Mouse (Mus musculus) hindbrain, postnatal 0 days (tissue): ENCODE measurements around the gene Ero1lb. TPM values are rescaled to one million over a fixed set of nuclear protein-coding genes. Genes with fewer than 3 reads are reported as not detected.

Experiments
- ATAC-seq: fragments of 200-750 bp; cut with Nextera tagmentation; 2 replicates; pipeline ENCODE4 v1.8.0; 2017; ENCODE audit warnings: mild to moderate bottlenecking, moderate TSS enrichment, moderate library complexity
- DNase-seq: peaks from one replicate; pipeline ENCODE4 v3.0.0-alpha.2; 2015; ENCODE audit warnings: low spot score
- H3K27ac ChIP-seq: fragments of 300-500 bp; sonication (generic); 2 replicates; pipeline ENCODE4 v1.5.1; 2014; ENCODE audit warnings: mild to moderate bottlenecking
- H3K27me3 ChIP-seq: fragments of 300-500 bp; sonication (generic); 2 replicates; pipeline ENCODE4 v1.6.1; 2014; ENCODE audit warnings: low read length, mixed read lengths; ENCODE audit not compliant: insufficient read depth
- H3K36me3 ChIP-seq: fragments of 300-500 bp; sonication (generic); 2 replicates; pipeline ENCODE4 v1.6.1; 2014; ENCODE audit warnings: low read length, mixed read lengths; ENCODE audit not compliant: insufficient read depth
- H3K4me1 ChIP-seq: fragments of 300-500 bp; sonication (generic); 2 replicates; pipeline ENCODE4 v1.6.1; 2014; ENCODE audit warnings: antibody characterized with exemption, low read length, mixed read lengths; ENCODE audit not compliant: insufficient read depth
- H3K4me2 ChIP-seq: fragments of 300-500 bp; sonication (generic); 2 replicates; pipeline ENCODE4 v1.6.1; 2014; ENCODE audit warnings: low read depth, mild to moderate bottlenecking, low read length, moderate library complexity, mixed read lengths
- H3K4me3 ChIP-seq: fragments of 300-500 bp; sonication (generic); 2 replicates; pipeline ENCODE4 v1.5.1; 2014; ENCODE audit warnings: low read length
- H3K9ac ChIP-seq: fragments of 300-500 bp; sonication (generic); replicated peaks from 2 replicates; pipeline ENCODE4 v1.6.1; 2014; ENCODE audit warnings: mild to moderate bottlenecking, low read length, moderate library complexity, mixed read lengths
- H3K9me3 ChIP-seq: fragments of 300-500 bp; sonication (generic); 2 replicates; pipeline ENCODE4 v1.6.1; 2016; ENCODE audit warnings: low read length, mixed read lengths
- CTCF ChIP-seq: IDR thresholded peaks from 2 replicates; pipeline ENCODE4 v1.5.1; 2016; ENCODE audit warnings: antibody characterized with exemption, control low read depth, low read depth
- WGBS: fragments of 180-500 bp; shearing (Covaris S2); extraction: QIAGEN DNeasy Blood & Tissue Kit; methylation state at CpG from one replicate; pipeline ENCODE4 v1.1.7; 2014; 5-methylcytosine and 5-hydroxymethylcytosine counted together
- polyA plus RNA-seq: library from polyadenylated mRNA; unstranded; fragments of >200 nt; fragmentation: Nextera tagmentation; extraction: Ambion mirVana; gene quantifications from 2 replicates; pipeline ENCODE4 v1.2.1, GENCODE M21; 2015
- total RNA-seq: library from RNA; depleted of rRNA; stranded (reverse); fragments of >200 nt; gene quantifications from 2 replicates; pipeline ENCODE4 v1.2.3, GENCODE M21; 2014; rRNA removed

The Ero1lb gene
- total RNA-seq (12.2 and 16.7 TPM in 2 replicates), polyA plus RNA-seq (10.7 and 11.4 TPM in 2 replicates)

DNA sequence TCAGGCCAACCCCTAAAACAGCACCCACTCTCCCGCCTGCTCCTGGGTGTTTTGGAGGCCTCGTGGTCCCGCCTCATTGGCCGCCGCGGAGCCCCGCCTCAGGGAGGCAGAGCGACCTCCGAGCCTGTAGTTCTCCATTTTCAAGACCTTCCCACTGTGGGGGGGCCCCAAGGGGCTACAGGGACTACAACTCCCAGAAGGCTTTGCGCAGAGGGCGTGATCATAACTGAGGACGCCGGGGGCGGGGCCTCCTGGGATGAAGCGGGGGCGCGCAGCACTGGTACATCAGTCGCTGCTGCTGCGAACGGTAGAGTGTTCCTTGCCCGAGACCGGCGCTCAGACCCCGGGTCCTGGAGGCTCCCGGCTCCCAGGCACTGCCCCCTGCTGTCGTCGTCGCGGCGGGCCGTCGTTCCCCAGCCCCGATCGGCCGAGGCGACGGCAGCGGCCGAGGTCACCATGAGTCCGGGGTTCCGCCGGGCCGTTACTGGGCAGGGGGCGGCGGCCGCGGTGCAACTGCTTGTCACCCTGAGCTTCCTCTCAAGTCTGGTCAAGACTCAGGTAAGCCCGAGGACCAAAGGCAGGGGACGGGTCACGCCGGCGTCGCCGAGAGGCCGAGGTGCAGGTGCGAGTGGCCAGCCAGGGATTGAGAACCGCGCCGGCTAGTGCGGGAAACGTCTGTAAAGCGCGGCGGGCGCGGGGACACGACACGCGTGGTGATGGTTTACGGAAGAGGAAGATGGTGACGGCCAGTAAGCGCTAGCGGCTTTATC lies at the start of gene Ero1lb:
Gene Ero1lb, plus strand, starts transcription at position 254 of the 770 bp plus-strand sequence.
- peak within 1 kb of the TSS; percentile 54 for H3K9ac ChIP-seq
- H3K4me3 ChIP-seq = peak within 1 kb of the TSS; percentile 68
- H3K36me3 ChIP-seq = no peaks in the 10 kb centered on the region
- under 1% methylated on average over 73 of the region's 73 CpGs for WGBS
- ATAC-seq (peak; percentile 98), DNase-seq (peak; percentile 99)
- H3K4me1 ChIP-seq = 0 out of 2 replicates have a peak, but pooled peaks cover 3% of the 10 kb centered on the region
- H3K27ac ChIP-seq = peak within 1 kb of the TSS; percentile 59; the same call in 1 of the 2 replicates
- no peaks in the 10 kb centered on the region for H3K27me3 ChIP-seq
- H3K9me3 ChIP-seq = no peaks in the 10 kb centered on the region
- peak within 1 kb of the TSS; percentile 77 for H3K4me2 ChIP-seq
- TF ChIP-seq CTCF = no peak; the same call in none of the 2 replicates

DNA sequence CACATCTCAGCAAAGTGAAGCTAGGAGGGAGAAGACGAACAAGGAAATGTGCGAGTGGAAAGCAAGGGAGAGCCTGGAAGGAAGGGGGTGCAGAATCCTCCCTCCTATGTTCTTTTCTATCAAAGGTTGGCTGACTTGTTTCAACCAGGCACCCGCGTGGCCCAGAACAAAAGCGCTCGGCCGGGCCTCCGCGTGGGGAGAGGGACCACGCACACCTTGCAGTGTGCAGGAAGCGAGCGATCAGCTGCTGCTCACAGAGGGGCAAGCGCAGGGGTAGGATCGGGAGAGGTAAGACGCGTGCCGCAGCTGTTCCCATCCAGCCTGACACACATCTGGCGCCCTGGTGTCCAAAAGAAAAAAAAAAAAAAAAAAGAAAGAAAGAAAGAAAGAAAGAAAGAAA lies 46.3 kb upstream of the Ero1lb start:
- 4% methylated on average over 18 of the region's 18 CpGs for WGBS
- ATAC-seq (peak; percentile 67), DNase-seq (no peak)
- no peak overlapping the region for H3K9ac ChIP-seq
- no peak overlapping the region for H3K27ac ChIP-seq
- H3K36me3 ChIP-seq = no peaks in the 10 kb centered on the region
- H3K4me1 ChIP-seq = no peaks in the 10 kb centered on the region
- H3K9me3 ChIP-seq = no peaks in the 10 kb centered on the region
- no peak for TF ChIP-seq CTCF
- peak overlapping the region; percentile 58 for H3K4me3 ChIP-seq
- no peaks in the 10 kb centered on the region for H3K27me3 ChIP-seq
- peak overlapping the region; percentile 99 for H3K4me2 ChIP-seq

DNA sequence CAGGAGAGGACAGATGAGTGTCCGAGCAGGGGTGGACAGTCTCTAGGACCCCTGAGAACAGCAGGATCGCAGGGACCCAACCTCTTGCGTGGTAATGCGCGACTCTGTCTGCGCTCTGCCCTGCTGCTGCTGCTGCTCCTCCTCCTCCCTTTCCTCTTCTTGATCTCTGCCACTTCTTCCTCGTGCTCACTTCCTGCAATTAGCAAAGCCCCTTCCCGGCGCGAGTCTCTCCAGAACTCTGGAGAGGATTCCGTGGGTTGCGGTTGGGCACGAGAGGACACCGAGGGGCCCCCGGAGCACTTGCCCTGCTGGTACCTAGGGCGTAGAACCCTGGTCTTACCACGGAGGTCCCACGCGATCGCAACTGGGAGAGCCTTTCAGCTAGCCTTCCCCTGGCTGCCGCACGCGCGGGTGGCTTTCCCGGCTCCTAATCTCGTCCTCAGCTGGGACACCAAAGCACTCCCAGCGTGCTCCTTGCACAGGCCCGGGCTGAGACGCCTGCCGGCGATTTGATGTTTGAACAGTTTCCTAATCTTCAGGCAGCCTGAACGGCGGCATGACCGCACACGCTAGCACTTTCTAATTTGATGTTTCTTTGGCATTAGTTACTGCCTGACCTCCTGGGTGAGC lies 45.6 kb upstream of the Ero1lb start, which contains the start of gene Edaradd:
Gene Edaradd, minus strand, starts transcription at position 484 of the 630 bp plus-strand sequence.
- TF ChIP-seq CTCF = peak; percentile 58
- Histone ChIP-seq H3K9me3 (no peaks in the 10 kb centered on the region), H3K36me3 (no peaks in the 10 kb centered on the region), H3K4me2 (peak within 1 kb of the TSS; percentile 99), H3K9ac (peak within 1 kb of the TSS; percentile 53), H3K4me1 (no peaks in the 10 kb centered on the region), H3K4me3 (peak within 1 kb of the TSS; percentile 58), H3K27ac (no peak within 1 kb of the TSS), H3K27me3 (no peaks in the 10 kb centered on the region)
- DNase-seq (peak; percentile 72), ATAC-seq (peak; percentile 79)
- WGBS = under 1% methylated on average over 35 of the region's 35 CpGs

DNA sequence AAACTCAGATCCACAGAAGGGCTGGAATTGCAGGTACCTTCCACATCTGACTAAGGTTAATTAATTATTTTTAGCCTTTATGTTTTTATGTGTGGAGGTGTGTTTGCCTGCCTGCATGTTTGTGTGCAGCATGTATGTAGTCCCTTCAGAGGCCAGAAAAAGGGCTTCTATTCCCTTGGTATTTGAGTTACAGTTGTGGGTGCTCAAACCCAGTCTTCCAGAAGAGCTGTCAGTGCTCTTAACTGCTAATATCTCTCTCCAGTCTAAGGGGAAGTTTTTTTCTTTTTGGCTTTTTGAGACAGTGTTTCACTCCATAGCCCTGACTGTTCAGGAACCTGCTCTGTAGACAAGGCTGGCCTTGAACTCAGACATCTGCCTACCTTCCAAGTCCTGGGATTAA lies 43.3 kb upstream of the Ero1lb start:
- DNase-seq (no peak), ATAC-seq (no peak)
- Histone ChIP-seq H3K9me3 (no peaks in the 10 kb centered on the region), H3K36me3 (no peaks in the 10 kb centered on the region), H3K4me1 (no peaks in the 10 kb centered on the region), H3K9ac (no peak overlapping the region), H3K27me3 (no peaks in the 10 kb centered on the region), H3K27ac (no peak overlapping the region), H3K4me2 (no peak overlapping the region), H3K4me3 (no peak overlapping the region)
- TF ChIP-seq CTCF = no peak

DNA sequence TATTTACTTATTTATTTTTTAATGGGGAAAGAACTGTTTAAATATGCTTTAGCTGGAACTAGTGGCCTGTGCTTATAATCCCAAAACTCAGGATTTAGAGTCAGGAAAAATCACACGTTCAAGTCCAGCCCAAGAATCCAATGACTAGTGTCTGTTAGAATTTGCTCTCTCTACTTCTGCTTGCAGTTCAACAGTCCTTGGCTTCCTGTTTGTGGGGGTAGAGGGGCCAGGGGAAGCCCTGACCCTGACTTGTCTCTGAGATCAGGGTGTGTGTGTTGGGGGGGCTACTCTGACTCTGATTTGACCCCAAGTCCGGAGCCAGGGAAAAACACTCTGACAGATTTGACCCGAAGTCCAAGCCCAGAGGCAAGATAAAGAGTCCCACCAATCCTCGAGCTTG lies 40.0 kb upstream of the Ero1lb start:
- Histone ChIP-seq H3K9ac (no peak overlapping the region), H3K9me3 (no peaks in the 10 kb centered on the region), H3K27ac (no peak overlapping the region), H3K4me3 (no peak overlapping the region), H3K36me3 (no peaks in the 10 kb centered on the region), H3K4me1 (no peaks in the 10 kb centered on the region), H3K27me3 (no peaks in the 10 kb centered on the region), H3K4me2 (no peak overlapping the region)
- WGBS = 99% methylated on average over 4 of the region's 4 CpGs
- DNase-seq (no peak), ATAC-seq (no peak)
- TF ChIP-seq CTCF = no peak

DNA sequence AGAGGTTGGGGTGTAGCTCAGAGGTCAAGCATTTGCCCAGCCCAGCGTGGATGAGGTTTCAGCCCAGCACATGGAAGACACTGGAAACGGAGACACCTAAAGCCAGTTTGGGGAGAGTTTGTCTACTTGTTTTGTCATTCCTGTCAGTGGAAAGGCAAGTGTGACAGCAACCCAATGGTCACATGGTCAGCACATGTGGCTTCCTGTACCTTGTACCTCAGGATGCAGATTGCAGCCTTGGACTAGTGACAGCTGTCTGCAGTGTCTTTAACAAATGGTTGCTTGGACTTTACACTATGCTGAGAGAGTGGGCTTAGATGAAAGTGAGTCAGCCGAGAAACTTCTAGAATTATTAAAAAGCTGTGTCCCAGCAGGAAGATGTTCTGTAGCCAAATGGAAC lies 31.0 kb upstream of the Ero1lb start:
- ATAC-seq (no peak), DNase-seq (no peak)
- Histone ChIP-seq H3K9ac (no peak overlapping the region), H3K36me3 (no peaks in the 10 kb centered on the region), H3K27ac (no peak overlapping the region), H3K27me3 (no peaks in the 10 kb centered on the region), H3K4me1 (no peaks in the 10 kb centered on the region), H3K9me3 (no peaks in the 10 kb centered on the region), H3K4me2 (no peak overlapping the region), H3K4me3 (no peak overlapping the region)
- 84% methylated on average over 3 of the region's 3 CpGs for WGBS
- TF ChIP-seq CTCF = no peak
